ENCODE assay signal across 8 mouse cellular contexts in the genomic region with DNA sequence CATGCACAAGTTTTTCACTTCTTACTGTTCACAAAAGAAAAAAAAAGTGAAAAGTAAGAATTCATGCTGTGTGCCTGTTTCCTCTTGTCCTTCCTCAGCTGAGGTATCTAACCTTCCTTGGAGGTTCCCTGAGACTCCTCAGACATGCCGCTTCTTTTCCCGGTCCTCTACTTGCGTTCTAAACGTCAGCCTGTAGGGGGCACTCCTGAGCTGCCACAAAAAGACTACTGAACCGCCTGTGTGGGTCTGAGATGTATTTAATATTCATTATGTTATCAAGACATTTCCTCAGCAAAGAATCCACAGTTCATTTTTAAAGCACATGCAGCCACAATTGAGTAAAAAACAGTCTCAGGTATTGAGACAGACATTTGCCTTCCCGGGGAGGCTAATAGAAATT.
DNase-seq lines count a peak whose midpoint lies in the region; ATAC-seq and TF ChIP-seq lines count a peak whose summit lies in the region.

No protein-coding gene starts in this region.

- H3K27me3 ChIP-seq in heart, adult 2 months (ENCODE audit: control insufficient read depth, insufficient read depth, low read length), result no peaks in the 10 kb centered on the region
- no peaks in the 10 kb centered on the region for H3K27me3 ChIP-seq in hindbrain, embryonic 12.5 days
- 0 out of 2 replicates have a peak, but pooled peaks cover 6% of the 10 kb centered on the region for H3K27me3 ChIP-seq in midbrain, embryonic 12.5 days

- DNase-seq in heart, adult 2 months, result peak; percentile 18 to 57
- DNase-seq in heart, adult 9 months (ENCODE audit: low spot score in 2 of 2), result no peak
- DNase-seq in adrenal gland, postnatal 36 days, result peak; percentile 53 to 60
- DNase-seq in embryo, embryonic 9.5 days (ENCODE audit: extremely low spot score), result peak; percentile 67
- peak; percentile 55 to 62 for DNase-seq in left cerebral cortex, adult 8-10 months (ENCODE audit: low spot score in 2 of 2)
- peak; percentile 55 for DNase-seq in telencephalon, adult 2 months (ENCODE audit: low read depth, low spot score)

- H3K4me3 ChIP-seq in heart, adult 2 months, result no peak overlapping the region
- no peak overlapping the region for H3K4me3 ChIP-seq in hindbrain, embryonic 12.5 days
- H3K4me3 ChIP-seq in midbrain, embryonic 12.5 days, result no peak overlapping the region

- no peak overlapping the region for H3K27ac ChIP-seq in heart, adult 2 months
- H3K27ac ChIP-seq in hindbrain, embryonic 12.5 days, result no peak overlapping the region
- H3K27ac ChIP-seq in midbrain, embryonic 12.5 days (replicated peaks), result no peak overlapping the region

- H3K79me2 ChIP-seq in heart, adult 2 months (replicated peaks; ENCODE audit: control insufficient read depth, insufficient read depth, low read length), result no peaks in the 10 kb centered on the region

- intact Hi-C loops in heart, adult 2 months (cut with DNase I), result loop anchor here (10.0 kb wide), 1 partner anchor 485 kb away; no protein-coding TSS in a partner anchor

- H3K4me2 ChIP-seq in hindbrain, embryonic 12.5 days (replicated peaks), result no peak overlapping the region
- no peak overlapping the region for H3K4me2 ChIP-seq in midbrain, embryonic 12.5 days (replicated peaks)

- no peak overlapping the region for H3K9ac ChIP-seq in heart, adult 2 months (ENCODE audit: low read depth, low read length)
- no peak overlapping the region for H3K9ac ChIP-seq in hindbrain, embryonic 12.5 days
- no peak overlapping the region for H3K9ac ChIP-seq in midbrain, embryonic 12.5 days (replicated peaks)

- peak; percentile 84 for TF ChIP-seq CTCF in heart, adult 2 months (IDR thresholded peaks at IDR 0.05)

- H3K9me3 ChIP-seq in hindbrain, embryonic 12.5 days (replicated peaks), result no peaks in the 10 kb centered on the region
- H3K9me3 ChIP-seq in midbrain, embryonic 12.5 days, result no peaks in the 10 kb centered on the region

- ATAC-seq in hindbrain, embryonic 12.5 days (ENCODE audit: low FRiP score), result 0 out of 2 replicates have a peak, but pooled peaks have one; percentile 48
- ATAC-seq in midbrain, embryonic 12.5 days (ENCODE audit: low FRiP score, low read depth), result 0 out of 2 replicates have a peak, but pooled peaks have one; percentile 78

- no peaks in the 10 kb centered on the region for H3K36me3 ChIP-seq in heart, adult 2 months (ENCODE audit: control insufficient read depth, insufficient read depth, low read length)
- H3K36me3 ChIP-seq in hindbrain, embryonic 12.5 days, result no peaks in the 10 kb centered on the region
- no peaks in the 10 kb centered on the region for H3K36me3 ChIP-seq in midbrain, embryonic 12.5 days

- WGBS in heart, adult 2 months, result 18% methylated on average over 6 of the region's 6 CpGs
- WGBS in hindbrain, embryonic 12.5 days, result 17% methylated on average over 6 of the region's 6 CpGs
- 20% methylated on average over 6 of the region's 6 CpGs for WGBS in midbrain, embryonic 12.5 days

- H3K4me1 ChIP-seq in heart, adult 2 months (ENCODE audit: control insufficient read depth, insufficient read depth, low read length), result no peaks in the 10 kb centered on the region
- H3K4me1 ChIP-seq in hindbrain, embryonic 12.5 days, result no peaks in the 10 kb centered on the region
- no peaks in the 10 kb centered on the region for H3K4me1 ChIP-seq in midbrain, embryonic 12.5 days

- no peak for TF ChIP-seq EP300 in heart, adult 2 months (IDR thresholded peaks at IDR 0.05; ENCODE audit: insufficient read depth, low read depth, low read length)

- TF ChIP-seq POLR2A in heart, adult 2 months (IDR thresholded peaks at IDR 0.05; ENCODE audit: insufficient read depth, low read depth, low read length), result no peak

Comparison
In these comparisons a context has a peak if more than half of its experiments do, and no peak if none do; other contexts are left out.
1. DNase-seq: peak in heart, adult 2 months (2 of 2), adrenal gland, postnatal 36 days (2 of 2), embryo, embryonic 9.5 days (single experiment), left cerebral cortex, adult 8-10 months (2 of 2) and telencephalon, adult 2 months (single experiment); none in heart, adult 9 months (0 of 2).